Mouse (Mus musculus) forebrain, postnatal 0 days (tissue): ENCODE results near the gene Ms4a4a. TPM values are rescaled to one million over a fixed set of nuclear protein-coding genes. Genes with fewer than 3 reads are reported as not detected.
"Not testable (repeated sequence)": the region's sequence is repeated elsewhere in the genome, so short reads cannot be mapped to it uniquely, and the experiment has no call there.

Experiments
- ATAC-seq: fragments of 200-750 bp; cut with Nextera tagmentation; 2 replicates; pipeline ENCODE4 v1.8.0; 2017; ENCODE audit warnings: mild to moderate bottlenecking, moderate library complexity
- DNase-seq: peaks from one replicate; pipeline ENCODE4 v3.0.0-alpha.2; 2015
- H3K27ac ChIP-seq: fragments of 300-500 bp; sonication (generic); 2 replicates; pipeline ENCODE4 v1.5.1; 2014; ENCODE audit warnings: low read depth, mild to moderate bottlenecking, antibody characterized with exemption, low read length, moderate library complexity, mixed read lengths
- H3K27me3 ChIP-seq: fragments of 300-500 bp; sonication (generic); 2 replicates; pipeline ENCODE4 v1.6.1; 2014; ENCODE audit warnings: mild to moderate bottlenecking, low read length, mixed read lengths; ENCODE audit not compliant: insufficient read depth
- H3K36me3 ChIP-seq: fragments of 300-500 bp; sonication (generic); 2 replicates; pipeline ENCODE4 v1.6.1; 2014; ENCODE audit warnings: mild to moderate bottlenecking, moderate library complexity; ENCODE audit not compliant: insufficient read depth
- H3K4me1 ChIP-seq: fragments of 300-500 bp; sonication (generic); 2 replicates; pipeline ENCODE4 v1.6.1; 2014; ENCODE audit warnings: antibody characterized with exemption; ENCODE audit not compliant: insufficient read depth
- H3K4me2 ChIP-seq: fragments of 300-500 bp; sonication (generic); 2 replicates; pipeline ENCODE4 v1.6.1; 2014; ENCODE audit warnings: low read depth, mild to moderate bottlenecking, moderate library complexity
- H3K4me3 ChIP-seq: fragments of 300-500 bp; sonication (generic); 2 replicates; pipeline ENCODE4 v1.5.1; 2014; ENCODE audit warnings: low read depth, low read length, mixed read lengths
- H3K9ac ChIP-seq: fragments of 300-500 bp; sonication (generic); 2 replicates; pipeline ENCODE4 v1.6.1; 2014; ENCODE audit warnings: mild to moderate bottlenecking
- H3K9me3 ChIP-seq: fragments of 300-500 bp; sonication (generic); 2 replicates; pipeline ENCODE4 v1.6.1; 2016; ENCODE audit warnings: low read length
- CTCF ChIP-seq: sonication (generic); IDR thresholded peaks from 2 replicates; pipeline ENCODE4 v1.5.1; 2016; ENCODE audit warnings: antibody characterized with exemption, control low read depth, low read depth
- WGBS: fragments of 180-500 bp; shearing (Covaris S2); extraction: QIAGEN DNeasy Blood & Tissue Kit; methylation state at CpG from one replicate; pipeline ENCODE4 v1.1.7; 2014; 5-methylcytosine and 5-hydroxymethylcytosine counted together
- polyA plus RNA-seq: library from polyadenylated mRNA; unstranded; fragments of >200 nt; fragmentation: Nextera tagmentation; extraction: Ambion mirVana; gene quantifications from 2 replicates; pipeline ENCODE4 v1.2.1, GENCODE M21; 2015
- total RNA-seq: library from RNA; depleted of rRNA; stranded (reverse); fragments of >200 nt; gene quantifications from 2 replicates; pipeline ENCODE4 v1.2.3, GENCODE M21; 2014

Gene Ms4a4a
- total and polyA plus RNA-seq, 2 experiments from 2014 or later, result 2.9 TPM; not detected in 1

DNA sequence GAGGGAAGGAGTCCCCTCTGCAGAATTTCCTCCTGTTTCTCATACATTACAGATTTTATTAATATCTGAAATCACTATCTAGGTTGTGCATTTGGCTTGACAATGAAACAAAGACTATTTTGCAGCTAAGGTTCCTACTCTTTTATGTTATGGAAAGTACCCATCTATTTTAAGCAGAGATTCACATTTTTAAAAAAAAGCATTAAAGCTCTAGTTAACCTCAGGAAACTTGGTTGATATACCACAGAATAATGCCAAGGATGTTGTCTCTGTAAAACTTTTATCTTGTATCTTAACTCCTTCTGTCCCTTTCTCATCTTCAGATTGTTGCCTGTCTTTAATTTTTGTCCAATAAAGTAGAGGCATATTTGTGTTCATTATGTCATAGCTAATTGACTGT, 20.4 kb downstream of the Ms4a4a start:
- no peak overlapping the region for H3K4me2 ChIP-seq
- no peaks in the 10 kb centered on the region for H3K9me3 ChIP-seq
- no peaks in the 10 kb centered on the region for H3K4me1 ChIP-seq
- no peak overlapping the region for H3K4me3 ChIP-seq
- DNase-seq, result no peak
- no peak overlapping the region for H3K9ac ChIP-seq
- ATAC-seq, result no peak
- no peak for TF ChIP-seq CTCF
- no peak overlapping the region for H3K27ac ChIP-seq
- H3K27me3 ChIP-seq, result no peaks in the 10 kb centered on the region
- H3K36me3 ChIP-seq, result no peaks in the 10 kb centered on the region

DNA sequence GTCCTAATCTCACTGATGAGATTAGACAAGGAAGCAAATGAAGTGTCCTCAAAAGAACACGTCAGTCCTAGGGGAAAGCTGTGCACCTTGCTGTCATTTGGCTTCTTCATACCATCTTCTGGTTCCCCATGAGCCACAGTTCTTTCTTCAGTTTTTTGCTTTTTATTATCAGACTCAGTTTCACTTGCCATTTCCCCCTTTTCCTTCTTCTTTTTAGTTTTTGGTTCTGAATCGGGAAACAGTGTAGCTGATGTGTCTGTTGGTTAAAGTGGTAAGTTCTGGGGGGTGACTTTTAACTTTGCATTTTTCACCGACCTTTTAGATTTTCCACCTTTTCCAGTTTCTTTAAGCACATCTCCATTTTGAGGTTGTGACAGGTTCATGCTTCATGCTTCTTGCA, 29.2 kb downstream of the Ms4a4a start, which contains the start of gene Ms4a4c:
Gene Ms4a4c, plus strand, starts transcription at position 244 of the 400 bp plus-strand sequence.
- Histone ChIP-seq H3K9ac (no peak within 1 kb of the TSS), H3K27ac (no peak within 1 kb of the TSS), H3K9me3 (no peaks in the 10 kb centered on the region), H3K36me3 (no peaks in the 10 kb centered on the region), H3K27me3 (no peaks in the 10 kb centered on the region), H3K4me3 (no peak within 1 kb of the TSS), H3K4me2 (no peak within 1 kb of the TSS), H3K4me1 (no peaks in the 10 kb centered on the region)
- 83% methylated on average over 3 of the region's 3 CpGs for WGBS
- ATAC-seq (no peak), DNase-seq (no peak)
- no peak for TF ChIP-seq CTCF

DNA sequence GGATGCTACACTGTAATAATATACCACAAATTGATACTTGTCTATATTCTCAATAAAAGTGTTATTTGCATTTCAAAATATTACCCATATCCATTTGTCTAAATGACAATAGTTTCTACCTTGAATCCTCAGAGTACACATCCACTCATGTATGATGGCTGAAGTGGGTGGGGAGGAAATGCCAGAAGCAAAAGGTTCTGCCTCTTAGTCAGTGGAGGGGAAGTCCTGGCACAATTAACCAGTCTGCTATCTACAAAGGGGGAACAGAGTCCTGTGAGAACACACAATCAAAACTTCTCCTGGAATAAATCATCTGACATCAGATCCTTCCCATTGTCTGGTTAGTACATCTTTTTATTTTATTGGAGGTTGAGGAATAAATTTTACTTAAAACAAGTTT, 32.1 kb downstream of the Ms4a4a start:
- TF ChIP-seq CTCF, result no peak
- H3K27ac ChIP-seq, result no peak overlapping the region
- H3K9ac ChIP-seq, result no peak overlapping the region
- DNase-seq (no peak), ATAC-seq (no peak)
- H3K4me2 ChIP-seq, result no peak overlapping the region
- H3K4me3 ChIP-seq, result no peak overlapping the region
- H3K27me3 ChIP-seq, result no peaks in the 10 kb centered on the region
- no peaks in the 10 kb centered on the region for H3K9me3 ChIP-seq
- no peaks in the 10 kb centered on the region for H3K36me3 ChIP-seq
- H3K4me1 ChIP-seq, result no peaks in the 10 kb centered on the region

DNA sequence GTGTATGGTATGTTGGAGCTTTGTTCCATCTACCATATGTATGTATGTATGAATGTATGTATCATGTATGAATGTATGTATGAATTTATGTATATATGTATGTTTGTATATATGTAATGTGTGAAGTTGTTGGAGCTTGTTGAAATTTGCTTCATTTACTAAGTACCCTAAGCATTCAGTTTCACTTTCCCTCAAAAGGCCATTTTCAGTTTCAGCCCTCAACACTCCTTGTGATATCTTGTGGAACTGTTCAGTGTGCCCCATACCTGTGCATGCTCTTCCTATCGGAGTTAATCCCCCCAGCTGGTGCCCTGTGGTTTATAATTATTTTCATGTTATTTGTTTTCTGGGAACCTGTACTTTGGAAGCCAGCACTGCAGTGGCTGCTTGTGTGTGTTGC, 33.3 kb downstream of the Ms4a4a start:
- ATAC-seq (no peak), DNase-seq (no peak)
- 92% methylated on average over 1 of the region's 1 CpGs for WGBS
- Histone ChIP-seq H3K4me3 (no peak overlapping the region), H3K36me3 (no peaks in the 10 kb centered on the region), H3K9ac (no peak overlapping the region), H3K27ac (no peak overlapping the region), H3K4me1 (no peaks in the 10 kb centered on the region), H3K9me3 (no peaks in the 10 kb centered on the region), H3K4me2 (no peak overlapping the region), H3K27me3 (no peaks in the 10 kb centered on the region)
- TF ChIP-seq CTCF, result no peak

DNA sequence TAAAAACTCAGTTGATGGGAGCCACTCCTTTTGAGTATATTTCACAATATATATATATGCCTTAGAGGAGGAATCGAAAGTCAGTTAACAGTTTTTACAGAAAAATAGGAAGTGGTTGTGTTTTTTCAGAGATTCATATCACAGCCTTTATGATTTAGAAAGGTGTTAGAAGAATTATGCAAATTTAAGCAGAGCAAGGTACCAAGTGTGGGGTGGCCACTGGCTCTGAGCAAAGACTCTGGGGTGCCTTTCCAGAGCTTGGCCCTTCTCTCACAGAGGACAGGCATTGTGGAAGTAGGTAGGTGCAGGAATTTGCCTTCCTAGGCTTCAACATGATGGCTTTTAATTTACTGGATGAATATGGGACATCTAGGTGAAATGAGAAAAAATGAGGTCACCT, 36.3 kb downstream of the Ms4a4a start:
- ATAC-seq (no peak), DNase-seq (no peak)
- no peaks in the 10 kb centered on the region for H3K27me3 ChIP-seq
- H3K4me1 ChIP-seq, result no peaks in the 10 kb centered on the region
- H3K4me2 ChIP-seq, result no peak overlapping the region
- no peak overlapping the region for H3K9ac ChIP-seq
- no peak overlapping the region for H3K4me3 ChIP-seq
- no peaks in the 10 kb centered on the region for H3K9me3 ChIP-seq
- TF ChIP-seq CTCF, result no peak
- no peaks in the 10 kb centered on the region for H3K36me3 ChIP-seq
- H3K27ac ChIP-seq, result no peak overlapping the region
- WGBS, result 79% methylated on average over 1 of the region's 1 CpGs

DNA sequence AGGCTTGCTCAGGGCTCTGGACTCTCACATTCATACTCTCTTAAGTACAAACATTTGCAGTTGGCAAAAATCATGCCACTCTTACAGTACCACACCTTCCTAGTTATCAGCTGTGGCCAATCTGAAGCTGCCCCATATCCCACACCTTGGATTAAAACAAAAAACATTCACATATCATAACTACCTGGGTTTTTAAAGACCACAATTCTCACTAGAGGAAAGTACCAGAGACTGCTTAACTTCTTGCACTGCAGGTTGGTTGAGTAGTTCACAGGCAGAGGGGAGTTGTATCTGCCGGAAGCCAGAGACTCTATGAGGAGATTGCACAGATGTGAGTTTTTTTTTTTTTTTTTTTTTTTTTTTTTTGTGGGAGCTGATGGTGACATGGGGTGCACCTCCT, 38.8 kb downstream of the Ms4a4a start:
- Histone ChIP-seq H3K9ac (no peak overlapping the region), H3K4me2 (no peak overlapping the region), H3K36me3 (no peaks in the 10 kb centered on the region), H3K4me3 (no peak overlapping the region), H3K9me3 (no peaks in the 10 kb centered on the region), H3K27ac (no peak overlapping the region), H3K27me3 (no peaks in the 10 kb centered on the region), H3K4me1 (no peaks in the 10 kb centered on the region)
- WGBS, result 97% methylated on average over 1 of the region's 1 CpGs
- DNase-seq (no peak), ATAC-seq (no peak)
- TF ChIP-seq CTCF, result no peak

DNA sequence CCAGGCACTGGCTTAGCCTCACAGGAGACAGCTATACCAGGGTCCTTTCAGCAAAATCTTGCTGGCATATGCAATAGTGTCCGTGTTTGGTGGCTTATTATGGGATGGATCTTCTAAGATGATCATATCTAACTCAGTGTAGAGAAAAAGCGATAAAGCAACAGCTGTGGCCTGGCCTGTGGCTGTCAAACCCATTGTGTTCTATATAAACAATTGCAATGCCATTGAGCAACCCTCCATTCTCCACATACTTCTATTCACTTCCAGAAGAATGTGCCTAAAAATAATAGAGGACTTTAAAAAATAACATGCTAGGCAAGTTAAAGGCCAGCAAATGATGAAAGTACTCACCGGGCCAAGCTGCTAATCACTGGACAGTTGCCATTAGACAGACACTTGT, 40.3 kb downstream of the Ms4a4a start:
- ATAC-seq (no peak), DNase-seq (no peak)
- Histone ChIP-seq H3K36me3 (no peaks in the 10 kb centered on the region), H3K9ac (no peak overlapping the region), H3K9me3 (no peaks in the 10 kb centered on the region), H3K4me1 (no peaks in the 10 kb centered on the region), H3K4me3 (no peak overlapping the region), H3K27ac (no peak overlapping the region), H3K27me3 (no peaks in the 10 kb centered on the region), H3K4me2 (no peak overlapping the region)
- TF ChIP-seq CTCF, result no peak
- WGBS, result 69% methylated on average over 3 of the region's 3 CpGs

DNA sequence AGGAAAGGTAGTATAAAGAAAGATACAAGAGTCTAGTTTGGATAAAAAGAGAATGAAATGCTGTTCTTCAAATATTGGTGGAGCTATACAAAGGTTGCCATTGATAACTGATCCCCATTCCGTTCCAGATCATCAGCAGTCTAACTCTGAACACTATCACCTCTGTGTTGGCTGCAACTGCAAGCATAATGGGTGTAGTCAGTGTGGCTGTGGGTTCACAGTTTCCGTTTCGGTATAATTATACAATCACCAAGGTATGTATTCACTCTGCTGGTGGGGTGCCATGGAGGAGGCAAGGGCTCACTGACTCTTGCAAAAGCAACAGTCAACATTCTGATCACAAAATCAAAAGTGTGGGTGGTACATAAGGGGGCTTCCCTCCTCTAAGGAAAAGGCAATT, 43.5 kb downstream of the Ms4a4a start:
- ATAC-seq, result not testable (repeated sequence)
- 65% methylated on average over 2 of the region's 3 CpGs for WGBS

DNA sequence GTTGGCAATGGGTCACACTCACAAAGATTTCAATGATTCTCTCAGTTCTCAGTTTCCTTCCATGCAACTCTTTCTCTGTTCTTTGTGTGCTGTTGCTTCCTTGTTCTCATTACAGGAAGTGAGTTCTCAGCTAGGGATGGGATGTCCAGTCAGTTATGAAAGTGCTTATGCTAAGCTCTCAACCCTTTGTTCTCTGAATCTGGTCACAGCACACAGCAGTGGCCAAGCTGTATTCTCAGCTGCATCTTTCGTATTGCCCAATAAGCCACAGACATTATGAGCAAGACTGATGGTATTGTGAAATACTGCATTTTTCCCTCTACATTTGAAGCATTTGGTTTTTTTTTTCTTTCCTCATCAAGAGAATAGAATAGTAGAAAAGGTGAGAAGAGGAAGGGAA, 55.9 kb downstream of the Ms4a4a start:
- not testable (repeated sequence) for H3K4me2 ChIP-seq, H3K9me3 ChIP-seq, H3K27ac ChIP-seq, H3K9ac ChIP-seq, H3K4me1 ChIP-seq, DNase-seq, ATAC-seq, H3K4me3 ChIP-seq, H3K36me3 ChIP-seq, H3K27me3 ChIP-seq
- 82% methylated on average over 1 of the region's 1 CpGs for WGBS

More for the DNA sequence above, 43.5 kb downstream of the Ms4a4a start:
- H3K9ac ChIP-seq, H3K27me3 ChIP-seq, H3K4me2 ChIP-seq, H3K4me3 ChIP-seq, H3K36me3 ChIP-seq, H3K27ac ChIP-seq, H3K4me1 ChIP-seq, DNase-seq, H3K9me3 ChIP-seq: not testable (repeated sequence)
